Mouse (Mus musculus): Measurements from ENCODE around the gene Kifc1.
"Not testable (repeated sequence)": the region's sequence is repeated elsewhere in the genome, so short reads cannot be mapped to it uniquely, and the experiment has no call there.

DNA sequence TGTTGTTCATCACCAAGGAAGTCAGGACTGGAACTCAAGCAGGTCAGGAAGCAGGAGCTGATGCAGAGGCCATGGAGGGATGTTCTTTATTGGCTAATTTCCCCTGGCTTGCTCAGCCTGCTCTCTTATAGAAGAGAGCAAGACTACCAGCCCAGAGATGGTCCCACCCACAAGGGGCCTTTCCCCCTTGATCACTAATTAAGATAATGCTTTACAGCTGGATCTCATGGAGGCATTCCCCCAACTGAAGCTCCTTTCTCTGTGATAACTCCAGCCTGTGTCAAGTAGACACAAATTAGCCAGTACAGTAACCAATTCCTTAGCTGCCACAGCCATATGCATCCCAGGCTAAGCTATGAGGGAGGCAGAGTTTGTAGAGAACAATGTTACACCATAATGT is 2.2 kb downstream of the Kifc1 start:
- TF ChIP-seq POLR2A (IDR thresholded peaks at IDR 0.05; ENCODE audit: insufficient read length, low read depth); TCF12 (IDR thresholded peaks at IDR 0.05; ENCODE audit: insufficient read depth, poor library complexity, severe bottlenecking): not testable (repeated sequence)

All from myocyte (in vitro differentiated cells).